In genomic region chr3:154800888-154801429, GRCm38 (mm10) we compare ENCODE assay signal across 13 mouse cellular contexts.
DNase-seq lines count a peak whose midpoint lies in the region; ATAC-seq lines count a peak whose summit lies in the region.
"Had no signal": no experiment of that assay in that cellular context is flagged by ENCODE, and none has a peak within 500 bp of the region (broad histone marks: within the 10 kb centered on the region; RNA-seq: fewer than 3 reads in every experiment).

No protein-coding gene starts in this region.

- DNase-seq in kidney, adult 11 months, result peak; percentile 21
- DNase-seq in NIH3T3 (ENCODE audit: low read depth), result peak; percentile 31
- DNase-seq in adrenal gland, postnatal 36 days, result peak; percentile 18 to 23
- peak; percentile 42 to 50 for DNase-seq in kidney, postnatal 4 days
- DNase-seq in limb, embryonic 10.5 days (ENCODE audit: low spot score), result no peak
- DNase-seq in gastrocnemius, postnatal 25 days, result no peak
- DNase-seq: cerebellum, adult 8-10 months; gastrocnemius, adult 2 months; right cerebral cortex, adult 18-20 months had no signal

- H3K9me3 ChIP-seq in kidney, embryonic 14.5 days (ENCODE audit: control insufficient read depth, low read length), result no peaks in the 10 kb centered on the region
- no peaks in the 10 kb centered on the region for H3K9me3 ChIP-seq in limb, embryonic 10.5 days (replicated peaks)
- H3K9me3 ChIP-seq: heart, embryonic 13.5 days; stomach, embryonic 15.5 days had no signal

- ATAC-seq in kidney, embryonic 14.5 days (ENCODE audit: low FRiP score, low TSS enrichment), result no peak; the same call in 1 of the 2 replicates

- H3K27me3 ChIP-seq in kidney, embryonic 14.5 days (ENCODE audit: control insufficient read depth, insufficient read depth, low read length), result no peaks in the 10 kb centered on the region
- H3K27me3 ChIP-seq in limb, embryonic 10.5 days (ENCODE audit: low read depth, poor library complexity, severe bottlenecking), result 0 out of 2 replicates have a peak, but pooled peaks cover 7% of the 10 kb centered on the region
- H3K27me3 ChIP-seq: heart, embryonic 13.5 days; stomach, embryonic 15.5 days had no signal

- H3K4me2 ChIP-seq in kidney, embryonic 14.5 days (replicated peaks; ENCODE audit: low read depth, low read length), result no peak overlapping the region
- H3K4me2 ChIP-seq: heart, embryonic 13.5 days; stomach, embryonic 15.5 days had no signal

- no peaks in the 10 kb centered on the region for H3K36me3 ChIP-seq in kidney, embryonic 14.5 days (ENCODE audit: control insufficient read depth, insufficient read depth, low read length)
- H3K36me3 ChIP-seq in limb, embryonic 10.5 days, result no peaks in the 10 kb centered on the region
- H3K36me3 ChIP-seq: heart, embryonic 13.5 days; stomach, embryonic 15.5 days had no signal

- WGBS in kidney, embryonic 14.5 days, result 39% methylated on average over 8 of the region's 8 CpGs
- WGBS in limb, embryonic 10.5 days, result 61% methylated on average over 8 of the region's 8 CpGs

- H3K9ac ChIP-seq in kidney, embryonic 14.5 days (ENCODE audit: low read depth, low read length), result no peak overlapping the region
- H3K9ac ChIP-seq: heart, embryonic 13.5 days; liver, embryonic 14.5 days; stomach, embryonic 15.5 days had no signal

- 0 out of 2 replicates have a peak, but pooled peaks cover 3% of the 10 kb centered on the region for H3K4me1 ChIP-seq in kidney, embryonic 14.5 days (ENCODE audit: control insufficient read depth, insufficient read depth, low read length)
- H3K4me1 ChIP-seq in limb, embryonic 10.5 days, result peaks cover 14% of the 10 kb centered on the region
- H3K4me1 ChIP-seq: stomach, embryonic 15.5 days had no signal

- no peak overlapping the region for H3K27ac ChIP-seq in kidney, embryonic 14.5 days (ENCODE audit: low read depth, low read length)
- no peak overlapping the region for H3K27ac ChIP-seq in limb, embryonic 10.5 days
- H3K27ac ChIP-seq: gastrocnemius, adult 2 months; heart, embryonic 13.5 days; liver, embryonic 14.5 days; stomach, embryonic 15.5 days had no signal

- H3K4me3 ChIP-seq in kidney, embryonic 14.5 days (ENCODE audit: low read length), result no peak overlapping the region
- H3K4me3 ChIP-seq in limb, embryonic 10.5 days, result no peak overlapping the region
- H3K4me3 ChIP-seq: gastrocnemius, adult 2 months; heart, embryonic 13.5 days; stomach, embryonic 15.5 days had no signal

Comparison
In these comparisons a context has a peak if more than half of its experiments do, and no peak if none do; other contexts are left out.
1. DNase-seq: peak in kidney, adult 11 months (single experiment), NIH3T3 (single experiment), adrenal gland, postnatal 36 days (2 of 2) and kidney, postnatal 4 days (2 of 2); none in limb, embryonic 10.5 days (single experiment) and gastrocnemius, postnatal 25 days (single experiment).